Mouse (Mus musculus): Measurements from ENCODE around the gene Gm10985.

Gm10985 gene

GRCm38 (mm10) chr3:53844786-53845185, at the start of gene Gm10985:
Gm10985 (plus strand) TSS chr3:53845086.
- no peak for DNase-seq

GRCm38 (mm10) chr3:53796933-53797332, 48.0 kb upstream of the Gm10985 start:
- peak; percentile 4 for DNase-seq

GRCm38 (mm10) chr3:53799671-53800070, 45.2 kb upstream of the Gm10985 start:
- DNase-seq = no peak

DNA sequence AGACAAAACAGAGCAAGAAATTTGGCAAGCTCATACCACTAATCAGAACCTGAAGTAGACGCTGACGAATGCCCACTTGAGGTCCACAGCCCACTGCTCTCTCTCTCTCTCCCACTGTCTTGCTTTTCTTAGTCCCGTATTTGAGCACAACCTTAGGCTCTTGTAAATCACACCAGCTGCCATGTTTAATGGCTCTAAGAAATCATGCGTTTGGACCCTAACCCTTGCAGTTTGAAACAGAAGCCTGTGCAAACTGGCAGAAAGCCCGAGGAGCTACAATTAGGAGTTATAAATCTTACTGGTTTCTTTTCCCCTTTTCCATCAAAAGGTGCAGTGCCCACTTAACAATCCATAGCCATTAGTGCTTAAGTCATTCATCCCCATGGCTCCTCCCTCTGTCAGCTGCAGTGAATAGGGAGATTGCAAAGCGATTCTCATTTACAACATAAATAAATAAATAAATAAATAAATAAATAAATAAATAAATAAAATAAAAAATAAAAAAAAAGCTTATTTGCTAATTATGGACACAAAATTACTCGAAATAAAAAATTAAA, 31.4 kb upstream of the Gm10985 start:
- no peak for DNase-seq

DNA sequence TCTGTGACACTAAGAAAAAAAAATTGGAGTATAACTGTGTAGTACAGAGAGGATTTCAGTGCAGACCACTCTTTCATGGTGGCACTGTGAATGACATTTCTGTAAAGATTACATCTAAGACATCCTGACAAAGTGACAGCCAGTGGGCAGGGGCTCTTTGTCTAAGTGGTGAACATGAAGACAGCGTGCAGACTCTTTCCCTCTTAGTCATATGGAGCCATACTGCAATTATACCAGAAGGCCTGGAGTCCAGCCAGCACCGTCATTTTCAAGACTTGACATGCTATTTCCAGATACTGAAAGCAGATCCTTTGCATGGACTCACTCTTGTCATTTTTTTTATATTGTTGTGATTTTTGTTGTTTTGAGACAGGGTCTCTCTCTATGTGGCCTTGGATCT, 10.6 kb upstream of the Gm10985 start:
- DNase-seq = no peak

GRCm38 (mm10) chr3:53846206-53846928, 1.5 kb downstream of the Gm10985 start:
- no peak for DNase-seq

- DNase-seq = no peak
Measured at GRCm38 (mm10) chr3:53847726-53848125, 2.8 kb downstream of the Gm10985 start.

DNA sequence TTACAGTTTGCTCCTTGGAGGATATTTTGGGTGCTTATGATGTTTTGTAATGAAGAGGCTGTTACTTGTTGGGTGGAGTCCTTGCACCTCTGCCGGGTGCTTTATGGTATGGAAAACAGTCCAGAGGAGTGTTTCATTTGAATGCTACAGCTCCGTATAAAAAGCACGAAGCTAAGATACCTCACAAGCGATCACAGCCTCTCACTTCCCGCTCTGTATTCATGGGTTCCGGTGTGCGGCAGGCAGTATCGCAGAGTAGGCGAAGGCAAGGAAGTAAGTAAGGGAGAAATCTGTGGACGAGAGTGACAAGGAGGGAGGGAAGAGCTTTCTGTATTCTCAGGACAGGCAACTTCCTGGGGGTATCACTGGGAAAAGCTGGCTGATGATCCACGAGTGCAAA, 3.4 kb downstream of the Gm10985 start:
- DNase-seq = no peak

DNA sequence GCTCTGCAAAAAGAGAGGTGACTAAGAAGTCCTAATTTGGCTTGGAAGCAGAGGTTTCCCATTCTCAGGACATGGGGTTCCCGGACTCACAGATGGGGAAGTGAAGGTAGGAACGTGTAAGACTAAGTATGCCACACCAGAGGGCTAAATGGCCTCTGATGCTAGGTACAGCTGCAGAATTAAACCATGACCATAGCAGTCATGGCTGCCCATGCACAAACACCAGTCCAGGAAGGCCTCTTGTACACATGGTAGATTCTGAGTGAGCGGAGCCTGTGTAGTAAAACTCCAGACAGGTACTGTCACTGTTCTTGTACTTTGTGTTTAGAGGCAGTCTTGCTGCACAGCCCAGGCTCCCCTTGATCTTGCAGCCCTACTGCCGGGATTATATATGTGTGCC, 9.4 kb downstream of the Gm10985 start:
- DNase-seq = no peak

DNA sequence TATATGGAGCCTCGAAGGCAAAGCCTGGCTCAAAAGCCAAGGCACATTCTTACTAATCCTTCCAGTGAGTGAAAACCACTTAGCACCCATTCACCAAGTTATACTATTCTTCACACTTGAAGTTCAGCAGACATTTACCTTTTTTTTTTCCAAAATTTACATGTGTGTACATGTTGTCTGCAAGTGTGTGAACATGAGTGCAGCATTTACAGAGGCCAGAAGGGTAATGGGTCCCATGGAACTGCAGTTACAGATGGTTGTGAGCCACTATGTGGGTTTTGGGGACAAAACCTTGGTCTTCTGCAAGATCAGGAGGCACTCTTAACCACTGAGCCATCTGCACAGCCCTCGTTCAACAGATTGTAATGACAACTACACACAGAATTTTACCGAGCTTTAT, 9.9 kb downstream of the Gm10985 start:
- no peak for DNase-seq

GRCm38 (mm10) chr3:53863383-53864220, 18.7 kb downstream of the Gm10985 start, which contains the start of gene Ufm1:
Ufm1 (minus strand) TSS chr3:53863830.
- DNase-seq = peak; percentile 92 to 96

GRCm38 (mm10) chr3:53868212-53868611, 23.3 kb downstream of the Gm10985 start:
- DNase-seq = no peak

DNA sequence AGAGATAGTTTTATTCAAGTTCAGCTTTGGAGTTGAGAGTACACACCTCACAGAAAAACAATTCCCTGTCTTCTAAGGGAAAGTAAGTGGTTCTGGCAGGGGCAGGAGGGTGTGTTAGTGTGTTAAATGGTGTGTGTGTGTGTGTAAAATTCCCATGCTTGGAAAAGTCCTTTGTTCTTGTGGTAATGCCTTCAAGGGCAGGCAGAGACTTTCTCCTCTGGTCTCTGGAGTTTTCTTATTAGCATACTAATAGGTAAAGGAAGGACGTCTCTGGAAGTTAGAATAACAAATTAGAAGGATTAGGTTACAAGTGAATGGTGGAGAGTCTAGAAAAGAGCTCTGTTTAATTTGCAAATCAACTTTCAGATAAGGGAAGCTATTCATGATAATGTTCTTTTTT, 24.4 kb downstream of the Gm10985 start:
- DNase-seq = no peak

DNA sequence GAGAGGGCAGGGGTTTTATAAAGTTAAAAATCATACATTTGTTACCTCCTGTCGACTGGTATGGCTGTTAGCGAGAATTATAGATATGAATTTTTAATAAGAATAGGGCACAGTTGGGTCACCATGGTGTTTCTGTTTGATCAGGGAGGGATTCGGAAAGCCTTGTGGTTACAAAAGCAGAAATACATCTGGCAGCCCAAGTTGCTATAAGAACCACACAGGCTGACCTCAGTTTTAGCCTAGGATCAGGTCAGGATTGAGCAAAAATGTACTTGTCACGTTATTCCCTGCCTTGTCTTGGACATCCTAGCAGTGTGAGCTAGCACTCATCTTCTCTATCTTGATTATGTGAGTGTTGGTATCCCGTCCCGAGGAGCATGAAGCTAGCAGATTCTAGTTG, 25.6 kb downstream of the Gm10985 start:
- DNase-seq = no peak

- no peak for DNase-seq
Measured at GRCm38 (mm10) chr3:53871596-53871995, 26.7 kb downstream of the Gm10985 start.

DNA sequence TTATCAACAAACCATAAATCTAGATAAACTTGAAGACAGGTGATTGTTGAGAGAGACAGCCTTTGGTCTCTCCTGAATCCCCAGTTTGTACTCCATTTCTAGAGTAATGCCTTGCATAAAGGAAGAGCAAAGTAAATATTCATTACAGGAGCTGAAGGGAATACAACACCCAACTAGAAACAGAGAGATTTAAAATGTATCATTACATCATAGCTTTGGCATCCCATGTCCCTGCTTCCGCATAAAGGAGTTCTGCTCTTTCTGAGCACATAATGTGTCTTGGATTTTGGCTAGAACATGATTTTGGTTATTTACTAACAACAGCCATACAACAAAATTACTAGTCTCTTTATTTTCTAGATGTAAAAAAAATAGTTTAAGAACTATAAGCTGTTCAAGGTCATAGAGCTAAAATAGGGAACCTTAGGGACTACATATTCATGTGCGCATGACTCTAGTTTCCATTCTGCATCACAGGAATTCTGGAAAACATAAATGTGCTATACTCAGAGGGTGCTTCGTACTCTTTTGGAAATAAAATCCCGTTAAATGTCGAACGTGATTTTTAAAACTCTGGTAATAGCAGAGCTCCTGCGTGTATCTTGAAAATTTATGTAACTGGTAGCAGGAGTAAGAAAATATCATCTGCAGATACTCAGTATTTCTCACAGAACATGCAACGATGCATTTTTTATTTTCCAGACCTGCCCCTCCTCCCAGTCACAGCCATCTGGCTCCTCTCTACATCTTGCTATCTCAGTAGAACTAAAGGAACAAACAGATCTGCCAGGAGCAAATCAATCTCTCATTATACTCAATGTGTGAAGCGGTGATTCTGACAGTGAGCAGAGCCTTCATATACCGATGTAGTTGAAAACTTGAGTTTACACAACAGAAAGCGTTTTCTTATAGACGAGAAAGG, 46.0 kb downstream of the Gm10985 start:
- DNase-seq = no peak

Measured in cerebellum, adult 18-20 months (tissue).